Mouse (Mus musculus): ENCODE measurements around the gene Dnmt1.

DNA sequence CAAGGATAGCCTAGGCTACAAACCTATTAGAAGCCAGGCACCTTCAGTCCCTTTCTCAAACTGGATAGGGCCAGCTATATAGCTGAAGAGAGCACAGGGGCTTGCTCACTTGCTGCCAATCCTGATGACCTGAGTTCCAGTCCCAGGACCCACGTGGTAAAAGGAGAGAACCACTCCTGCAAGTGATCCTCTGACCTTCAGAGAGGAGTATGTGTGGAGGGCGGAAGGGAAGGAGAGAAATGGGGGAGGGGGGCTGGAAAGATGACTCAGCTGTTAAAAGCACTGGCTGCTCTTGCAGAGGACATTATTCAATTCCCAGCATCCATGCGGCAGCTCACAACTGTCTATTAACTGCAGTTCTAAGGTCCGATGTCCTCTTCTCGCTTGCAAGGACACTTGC, 19.5 kb upstream of the Dnmt1 start:
- no peak for TF ChIP-seq EP300 (optimal IDR thresholded peaks at IDR 0.05)
- no peak for TF ChIP-seq CTCF (IDR thresholded peaks at IDR 0.05; ENCODE audit: low read depth)
